Mouse (Mus musculus) midbrain, embryonic 13.5 days (tissue): ENCODE data around the gene Ttc16. TPM values are rescaled to one million over a fixed set of nuclear protein-coding genes. Genes with fewer than 3 reads are reported as not detected.

Source experiments
- ATAC-seq: fragments of 200-750 bp; cut with Nextera tagmentation; 2 replicates; pipeline ENCODE4 v1.8.0; 2017; ENCODE audit warnings: mild to moderate bottlenecking, moderate TSS enrichment, moderate library complexity
- H3K27ac ChIP-seq: fragments of 300-500 bp; sonication (generic); 2 replicates; pipeline ENCODE4 v1.5.1; 2015; ENCODE audit warnings: inconsistent platforms, mild to moderate bottlenecking, moderate library complexity
- H3K27me3 ChIP-seq: fragments of 300-500 bp; sonication (generic); 2 replicates; pipeline ENCODE4 v1.6.1; 2015; ENCODE audit warnings: mild to moderate bottlenecking, inconsistent platforms
- H3K36me3 ChIP-seq: fragments of 300-500 bp; sonication (generic); 2 replicates; pipeline ENCODE4 v1.6.1; 2015; ENCODE audit warnings: mild to moderate bottlenecking, inconsistent platforms
- H3K4me1 ChIP-seq: fragments of 300-500 bp; sonication (generic); replicated peaks from 2 replicates; pipeline ENCODE4 v1.6.1; 2015; ENCODE audit warnings: inconsistent platforms
- H3K4me2 ChIP-seq: fragments of 300-500 bp; sonication (generic); replicated peaks from 2 replicates; pipeline ENCODE4 v1.6.1; 2015; ENCODE audit warnings: moderate library complexity, mild to moderate bottlenecking, inconsistent platforms
- H3K4me3 ChIP-seq: fragments of 300-500 bp; sonication (generic); replicated peaks from 2 replicates; pipeline ENCODE4 v1.5.1; 2015; ENCODE audit warnings: mild to moderate bottlenecking, inconsistent platforms
- H3K9ac ChIP-seq: fragments of 300-500 bp; sonication (generic); replicated peaks from 2 replicates; pipeline ENCODE4 v1.6.1; 2015; ENCODE audit warnings: mild to moderate bottlenecking, inconsistent platforms
- H3K9me3 ChIP-seq: fragments of 300-500 bp; sonication (generic); 2 replicates; pipeline ENCODE4 v1.6.1; 2016; ENCODE audit warnings: mild to moderate bottlenecking, inconsistent platforms
- WGBS: fragments of 180-500 bp; shearing (Covaris S2); methylation state at CpG from one replicate; pipeline ENCODE4 v1.1.7; 2015; 5-methylcytosine and 5-hydroxymethylcytosine counted together
- microRNA counts: library from miRNA; unstranded; fragments of <30 nt; microRNA quantifications from one replicate; lab custom pipeline; 2016
- microRNA-seq: library from miRNA; unstranded; fragments of <30 nt; microRNA quantifications from one replicate; pipeline ENCODE4, GENCODE M21; 2016
- polyA plus RNA-seq: library from polyadenylated mRNA; unstranded; fragments of >200 nt; fragmentation: Nextera tagmentation; extraction: Ambion mirVana; gene quantifications from 2 replicates; pipeline ENCODE4 v1.2.1, GENCODE M21; 2015

The Ttc16 gene
- polyA plus RNA-seq, 1 experiment from 2014 or later = 0.52 TPM

DNA sequence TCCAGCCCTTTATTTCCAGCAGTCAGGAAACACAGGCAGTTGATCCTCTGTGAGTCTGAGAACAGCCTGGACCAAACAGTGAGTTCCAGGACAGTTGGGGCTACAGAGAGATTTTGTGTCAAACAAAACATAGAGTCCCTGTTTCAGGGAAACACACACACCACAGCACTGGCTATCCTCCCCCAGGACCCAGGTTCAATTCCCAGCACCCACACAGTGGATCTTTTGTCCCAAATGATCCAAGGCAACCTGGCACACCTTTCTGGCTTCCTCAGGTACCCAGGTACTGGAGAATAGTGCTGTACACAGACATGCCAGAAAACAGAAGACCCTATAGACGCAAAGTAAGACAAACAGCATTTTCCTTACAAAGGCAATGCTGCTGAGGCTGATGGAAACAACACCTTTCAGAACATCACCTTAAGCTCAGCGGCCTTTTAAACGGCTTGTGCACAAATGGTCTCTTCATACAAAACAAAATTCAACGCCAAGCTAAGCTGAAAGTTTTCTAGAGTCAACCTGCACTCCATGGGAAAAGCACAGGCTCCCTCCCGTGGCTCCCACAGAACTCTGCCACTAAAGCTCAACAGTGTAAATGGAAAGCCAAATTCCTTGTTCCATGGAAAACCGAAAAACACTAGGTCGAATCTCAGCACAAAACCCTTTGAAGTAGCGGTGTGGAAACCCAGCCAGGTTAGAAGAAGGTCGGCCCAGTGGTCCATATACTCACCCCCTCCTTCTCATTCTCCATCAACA is 64.0 kb downstream of the Ttc16 start:
- 0 out of 2 replicates have a peak overlapping the region, but pooled peaks have one; percentile 99 for H3K27ac ChIP-seq
- H3K36me3 ChIP-seq = peaks cover 47% of the 10 kb centered on the region
- ATAC-seq = no peak
- peak overlapping the region; percentile 95 for H3K9ac ChIP-seq
- H3K4me3 ChIP-seq = peak overlapping the region; percentile 97
- H3K4me2 ChIP-seq = peak overlapping the region; percentile 100
- H3K9me3 ChIP-seq = no peaks in the 10 kb centered on the region
- peaks cover 23% of the 10 kb centered on the region for H3K4me1 ChIP-seq
- no peaks in the 10 kb centered on the region for H3K27me3 ChIP-seq
- WGBS = 29% methylated on average over 9 of the region's 9 CpGs

DNA sequence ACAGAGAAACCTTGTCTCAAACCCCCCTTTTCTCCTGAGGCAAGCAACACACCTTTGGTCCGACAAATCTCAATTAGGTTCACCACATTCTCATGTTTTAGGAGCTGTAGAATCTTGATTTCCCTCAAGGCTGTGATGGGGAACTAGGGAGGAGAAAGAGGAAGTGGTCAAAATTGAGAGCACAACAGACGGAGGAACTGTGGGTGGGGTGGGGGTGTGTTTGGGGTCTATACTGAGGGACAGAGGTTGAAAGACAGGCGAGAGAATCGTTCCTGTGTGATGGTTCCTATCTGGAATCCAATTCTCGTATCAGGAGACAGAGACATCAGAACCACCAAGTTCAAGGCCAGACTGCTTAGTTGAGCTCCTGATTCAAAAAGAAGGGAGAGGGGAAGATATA is 65.0 kb downstream of the Ttc16 start:
- Histone ChIP-seq H3K9ac (no peak overlapping the region), H3K4me1 (peaks cover 23% of the 10 kb centered on the region), H3K36me3 (peaks cover 57% of the 10 kb centered on the region), H3K4me2 (no peak overlapping the region), H3K27ac (no peak overlapping the region), H3K27me3 (no peaks in the 10 kb centered on the region), H3K9me3 (no peaks in the 10 kb centered on the region), H3K4me3 (no peak overlapping the region)
- no peak for ATAC-seq
- WGBS = 91% methylated on average over 5 of the region's 5 CpGs

DNA sequence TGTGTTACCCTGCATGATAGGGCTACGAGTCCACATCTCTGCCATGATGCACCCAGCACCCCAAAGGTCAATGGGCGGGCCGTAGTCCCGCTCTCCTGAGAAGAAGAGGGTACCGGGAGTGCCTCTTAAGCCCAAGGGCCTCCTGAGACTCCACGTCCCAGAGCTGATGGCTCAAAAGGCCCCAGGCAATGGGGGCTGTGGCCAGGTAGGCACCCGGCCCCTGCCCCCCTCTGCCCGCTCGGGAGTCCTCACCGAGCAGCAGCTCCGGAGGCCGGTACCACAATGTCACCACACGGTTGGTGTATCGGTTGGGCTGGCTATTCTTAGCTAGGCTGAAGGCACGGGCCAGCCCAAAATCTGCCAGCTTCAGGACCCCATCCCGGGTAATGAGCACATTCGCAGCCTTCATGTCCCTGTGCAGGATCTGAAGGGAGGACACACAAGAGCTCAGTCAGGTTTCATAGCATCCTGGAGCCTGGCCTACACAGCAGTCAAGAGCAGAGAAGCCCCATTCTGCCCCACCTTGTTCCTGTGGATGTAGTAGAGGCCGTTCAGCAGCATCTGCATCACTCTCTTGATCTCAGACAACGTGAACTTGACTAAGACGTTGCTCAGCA is 65.8 kb downstream of the Ttc16 start:
- H3K4me2 ChIP-seq = no peak overlapping the region
- H3K9ac ChIP-seq = no peak overlapping the region
- no peak for ATAC-seq
- no peak overlapping the region for H3K4me3 ChIP-seq
- peaks cover 65% of the 10 kb centered on the region for H3K36me3 ChIP-seq
- peaks cover 23% of the 10 kb centered on the region for H3K4me1 ChIP-seq
- H3K27me3 ChIP-seq = no peaks in the 10 kb centered on the region
- WGBS = 91% methylated on average over 20 of the region's 20 CpGs
- H3K27ac ChIP-seq = no peak overlapping the region
- no peaks in the 10 kb centered on the region for H3K9me3 ChIP-seq

DNA sequence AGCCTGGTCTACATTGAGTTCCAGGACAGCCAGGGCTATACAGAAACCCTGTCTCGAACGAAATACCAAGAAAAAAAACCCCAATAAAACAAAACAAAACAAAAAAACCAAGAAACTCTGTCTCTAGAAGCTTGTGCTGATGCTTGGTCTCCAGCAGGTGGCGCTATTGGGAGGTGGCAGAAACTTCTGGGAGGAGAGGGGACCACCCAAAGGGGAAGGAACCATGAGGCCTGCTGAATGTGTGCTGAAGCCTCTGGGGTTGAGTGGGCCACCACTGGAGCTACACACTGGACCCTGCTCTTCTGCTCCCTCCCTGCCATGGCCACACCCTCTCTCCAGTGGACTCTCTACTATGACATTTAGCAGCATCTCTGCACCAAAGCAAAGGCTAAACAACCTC is 66.8 kb downstream of the Ttc16 start:
- no peak overlapping the region for H3K9ac ChIP-seq
- no peak overlapping the region for H3K4me3 ChIP-seq
- no peaks in the 10 kb centered on the region for H3K9me3 ChIP-seq
- peaks cover 75% of the 10 kb centered on the region for H3K36me3 ChIP-seq
- no peaks in the 10 kb centered on the region for H3K27me3 ChIP-seq
- no peak for ATAC-seq
- no peak overlapping the region for H3K4me2 ChIP-seq
- no peak overlapping the region for H3K27ac ChIP-seq
- WGBS = 45% methylated on average over 3 of the region's 3 CpGs
- H3K4me1 ChIP-seq = peaks cover 13% of the 10 kb centered on the region

MicroRNAs within 50 kb of the gene (microRNA counts, 519-probe panel; counts per million panel counts)
- 110 counts per million, percentile 56 among the panel's probes with 10 or more counts for microRNA mmu-miR-2861 (lab: Ali Mortazavi, UCI)

Small RNA genes lying within 50 kb of the gene (microRNA-seq; reads per million reads assigned to microRNA genes)
- not detected for gene Mir2861
- not detected for gene Mir3960

Other genes with a start within 250 kb of the Ttc16 start
- 5.6 and 7.3 TPM in 2 replicates for gene Fam102a, start 240.3 kb downstream of the Ttc16 start, polyA plus RNA-seq
- 133 and 147 TPM in 2 replicates for gene Dpm2, start 204.8 kb downstream of the Ttc16 start, polyA plus RNA-seq
- gene Pip5kl1, start 200.8 kb downstream of the Ttc16 start, polyA plus RNA-seq = 4.8 TPM in 2 replicates
- gene 9430097D07Rik, start 199.9 kb downstream of the Ttc16 start, polyA plus RNA-seq = 0.34 and 0.55 TPM in 2 replicates
- 15.2 and 16.3 TPM in 2 replicates for gene St6galnac4, start 188.5 kb downstream of the Ttc16 start, polyA plus RNA-seq
- 10.1 and 11.3 TPM in 2 replicates for gene St6galnac6, start 175.9 kb downstream of the Ttc16 start, polyA plus RNA-seq
- 62.5 and 62.9 TPM in 2 replicates for gene Ak1, start 153.9 kb downstream of the Ttc16 start, polyA plus RNA-seq
- gene Eng, start 129.0 kb downstream of the Ttc16 start, polyA plus RNA-seq = 22.0 and 24.8 TPM in 2 replicates
- 16.5 and 16.6 TPM in 2 replicates for gene Fpgs, start 71.5 kb downstream of the Ttc16 start, polyA plus RNA-seq
- 78.5 and 84.5 TPM in 2 replicates for gene Cdk9, start 62.6 kb downstream of the Ttc16 start, polyA plus RNA-seq
- 37.8 and 40.7 TPM in 2 replicates for gene Sh2d3c, start 54.6 kb downstream of the Ttc16 start, polyA plus RNA-seq
- gene 6330409D20Rik, start 34.6 kb downstream of the Ttc16 start, polyA plus RNA-seq = 3.9 TPM in 2 replicates
- gene Tor2a, start 18.4 kb downstream of the Ttc16 start, polyA plus RNA-seq = 48.0 and 52.6 TPM in 2 replicates
- gene Ptrh1, start 153 bp upstream of the Ttc16 start, polyA plus RNA-seq = 4.1 and 4.2 TPM in 2 replicates
- gene Cfap157, start 8.8 kb upstream of the Ttc16 start, polyA plus RNA-seq = 0.46 and 2.0 TPM in 2 replicates
- 165 and 168 TPM in 2 replicates for gene Stxbp1, start 71.6 kb upstream of the Ttc16 start, polyA plus RNA-seq
- gene Fam129b, start 100.5 kb upstream of the Ttc16 start, polyA plus RNA-seq = 20.9 and 27.5 TPM in 2 replicates
- 88.9 and 96.0 TPM in 2 replicates for gene Rpl12, start 185.9 kb upstream of the Ttc16 start, polyA plus RNA-seq
- gene Lrsam1, start 186.0 kb upstream of the Ttc16 start, polyA plus RNA-seq = 18.1 and 21.1 TPM in 2 replicates
- 19.2 and 20.6 TPM in 2 replicates for gene Slc2a8, start 206.4 kb upstream of the Ttc16 start, polyA plus RNA-seq